In the genomic region with DNA sequence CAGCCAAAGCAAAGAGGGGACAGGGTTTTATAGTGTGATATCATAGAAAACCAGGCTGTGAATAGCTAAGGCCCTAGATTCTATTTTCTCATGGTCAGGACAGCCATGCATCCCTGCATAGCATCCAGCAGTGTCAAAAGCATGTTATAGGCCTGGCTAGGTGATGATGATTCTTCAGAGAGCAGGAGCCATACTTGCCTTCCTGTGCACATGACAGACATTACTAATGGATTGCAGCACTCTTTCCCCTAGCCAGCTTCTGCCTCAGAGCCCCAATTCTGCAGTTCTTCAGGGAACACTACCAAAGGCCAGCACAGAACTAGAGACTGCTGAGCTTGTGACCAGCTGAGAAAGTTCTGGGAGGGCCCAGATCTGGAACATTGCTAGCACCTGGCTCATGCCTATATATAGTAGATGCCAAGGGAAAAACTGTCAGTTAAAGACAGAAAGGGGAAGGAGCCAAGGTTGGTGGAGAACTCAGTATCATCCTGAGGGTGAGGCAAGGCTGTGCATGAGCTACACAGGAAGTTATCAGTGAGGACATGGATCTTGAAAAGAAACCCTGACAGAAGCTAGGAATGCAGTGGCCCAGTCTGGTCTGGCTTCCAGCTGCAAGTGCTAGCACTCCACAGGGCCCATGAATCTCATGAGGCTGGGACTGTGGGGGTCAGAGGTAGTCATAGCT, we compare ENCODE assay signal across 8 mouse cellular contexts.
DNase-seq lines count a peak whose midpoint lies in the region; ATAC-seq and TF ChIP-seq lines count a peak whose summit lies in the region.

No protein-coding gene starts in this region.

- no peaks in the 10 kb centered on the region for H3K36me3 ChIP-seq in forebrain, embryonic 13.5 days (ENCODE audit: poor library complexity, severe bottlenecking)
- H3K36me3 ChIP-seq in forebrain, embryonic 15.5 days = no peaks in the 10 kb centered on the region
- H3K36me3 ChIP-seq in small intestine, adult 2 months (ENCODE audit: control insufficient read depth, insufficient read depth, low read length) = no peaks in the 10 kb centered on the region

- DNase-seq in lung, postnatal 36 days = peak; percentile 26
- DNase-seq in lung, postnatal 14 days = no peak
- peak; percentile 31 to 45 for DNase-seq in heart, postnatal 10 days
- no peak for DNase-seq in urinary bladder, postnatal 4 days (ENCODE audit: low spot score in 2 of 2)
- DNase-seq in ovary, adult 18-20 months (ENCODE audit: low spot score) = no peak

- H3K27ac ChIP-seq in forebrain, embryonic 13.5 days = 0 out of 2 replicates have a peak overlapping the region, but pooled peaks have one; percentile 55
- no peak overlapping the region for H3K27ac ChIP-seq in forebrain, embryonic 15.5 days (replicated peaks)
- peak overlapping the region; percentile 90 for H3K27ac ChIP-seq in small intestine, adult 2 months (ENCODE audit: insufficient read depth, low read depth, low read length)

- no peak for TF ChIP-seq POLR2A in small intestine, adult 2 months (IDR thresholded peaks at IDR 0.05; ENCODE audit: low read depth, low read length)

- H3K4me1 ChIP-seq in forebrain, embryonic 13.5 days = peaks cover 16% of the 10 kb centered on the region; the same call in 1 of the 2 replicates
- H3K4me1 ChIP-seq in forebrain, embryonic 15.5 days = peaks cover 8% of the 10 kb centered on the region; the same call in 1 of the 2 replicates
- H3K4me1 ChIP-seq in small intestine, adult 2 months (ENCODE audit: control insufficient read depth, insufficient read depth, insufficient read length, low read length) = peaks cover 17% of the 10 kb centered on the region

- H3K4me3 ChIP-seq in forebrain, embryonic 13.5 days = no peak overlapping the region
- no peak overlapping the region for H3K4me3 ChIP-seq in forebrain, embryonic 15.5 days
- H3K4me3 ChIP-seq in small intestine, adult 2 months (ENCODE audit: low read depth, low read length) = no peak overlapping the region

- no peak for ATAC-seq in forebrain, embryonic 13.5 days
- ATAC-seq in forebrain, embryonic 15.5 days (replicated peaks) = no peak

- TF ChIP-seq CTCF in small intestine, adult 2 months (IDR thresholded peaks at IDR 0.05; ENCODE audit: extremely low read depth, insufficient read length, insufficient replicate concordance, low read depth, low read length) = no peak

- no peak overlapping the region for H3K4me2 ChIP-seq in forebrain, embryonic 13.5 days
- no peak overlapping the region for H3K4me2 ChIP-seq in forebrain, embryonic 15.5 days (replicated peaks)

- no peaks in the 10 kb centered on the region for H3K9me3 ChIP-seq in forebrain, embryonic 13.5 days (replicated peaks)
- no peaks in the 10 kb centered on the region for H3K9me3 ChIP-seq in forebrain, embryonic 15.5 days

- intact Hi-C loops in heart, postnatal 10 days (cut with DNase I) = loop anchor here (1.0 to 5.0 kb wide), 3 partner anchors 65 to 87 kb away; no protein-coding TSS in a partner anchor

- H3K9ac ChIP-seq in forebrain, embryonic 13.5 days = no peak overlapping the region
- no peak overlapping the region for H3K9ac ChIP-seq in forebrain, embryonic 15.5 days (replicated peaks)

- no peaks in the 10 kb centered on the region for H3K27me3 ChIP-seq in forebrain, embryonic 13.5 days
- no peaks in the 10 kb centered on the region for H3K27me3 ChIP-seq in forebrain, embryonic 15.5 days
- no peaks in the 10 kb centered on the region for H3K27me3 ChIP-seq in small intestine, adult 2 months (ENCODE audit: control insufficient read depth, insufficient read depth, low read length)

Comparison
In these comparisons a context has a peak if more than half of its experiments do, and no peak if none do; other contexts are left out.
1. DNase-seq: peak in lung, postnatal 36 days (single experiment) and heart, postnatal 10 days (2 of 2); none in lung, postnatal 14 days (single experiment), urinary bladder, postnatal 4 days (0 of 2) and ovary, adult 18-20 months (single experiment).